Mouse (Mus musculus): Measurements from ENCODE around the gene Ctsa. TPM values are rescaled to one million over a fixed set of nuclear protein-coding genes. Genes with fewer than 3 reads are reported as not detected.
A peak's percentile ranks its signal among the peaks of the same experiment; 100 is the strongest.
"Not testable (repeated sequence)": the region's sequence is repeated elsewhere in the genome, so short reads cannot be mapped to it uniquely, and the experiment has no call there.

Gene Ctsa
- polyA plus RNA-seq, 1 experiment, result 504 TPM

DNA sequence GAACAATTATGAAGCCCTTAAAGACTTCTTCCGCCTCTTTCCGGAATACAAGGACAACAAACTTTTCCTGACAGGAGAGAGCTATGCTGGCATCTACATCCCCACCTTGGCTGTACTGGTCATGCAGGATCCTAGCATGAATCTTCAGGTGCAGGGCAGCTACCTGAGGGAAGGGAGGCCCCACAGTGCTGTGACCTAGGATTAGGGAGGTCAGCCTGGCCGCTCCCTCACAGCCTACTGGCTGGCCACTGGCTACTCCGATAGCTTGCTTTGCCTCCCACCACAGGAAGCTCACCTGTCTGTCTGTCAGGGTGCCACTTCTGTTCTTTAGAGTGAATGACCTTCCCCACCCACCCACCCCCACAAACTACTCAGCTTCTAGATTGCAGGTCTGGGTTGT, 2.5 kb downstream of the Ctsa start:
- Histone ChIP-seq H3K4me1 (ENCODE audit: control insufficient read depth, insufficient read depth, low read length) (0 out of 2 replicates have a peak, but pooled peaks cover 3% of the 10 kb centered on the region), H3K36me3 (ENCODE audit: control insufficient read depth, insufficient read depth, low read length) (peaks cover 2% of the 10 kb centered on the region; the same call in 1 of the 2 replicates), H3K4me3 (ENCODE audit: insufficient read depth, low read depth, low read length) (no peak overlapping the region), H3K27me3 (replicated peaks; ENCODE audit: control insufficient read depth, insufficient read depth, low read length) (no peaks in the 10 kb centered on the region), H3K27ac (ENCODE audit: insufficient read depth, low read depth, low read length) (no peak overlapping the region)
- no peak for DNase-seq
- WGBS, result 94% methylated on average over 4 of the region's 4 CpGs
- TF ChIP-seq CTCF (conservative IDR thresholded peaks at IDR 0.05; ENCODE audit: insufficient read depth, insufficient read length, low read depth, low read length) (no peak), POLR2A (IDR thresholded peaks at IDR 0.05; ENCODE audit: low read depth, low read length) (no peak)

DNA sequence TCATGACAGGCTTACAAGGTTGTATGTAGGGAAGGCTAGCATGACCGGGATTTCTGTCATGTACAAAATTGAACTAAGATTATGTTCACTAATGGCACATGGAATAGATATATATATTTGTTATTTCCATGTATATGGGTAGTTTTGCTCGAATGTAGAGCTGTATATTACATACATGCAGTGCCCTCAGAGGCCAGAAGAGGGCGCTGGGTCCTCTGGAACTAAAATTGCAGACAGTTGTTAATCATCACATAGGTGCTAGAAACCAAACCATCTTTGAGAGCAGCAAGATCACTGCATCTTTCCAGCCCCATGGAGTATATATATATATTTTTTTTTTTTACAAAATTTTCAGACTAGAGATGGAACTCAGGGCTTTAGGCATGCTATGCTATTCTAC, 13.1 kb downstream of the Ctsa start:
- Histone ChIP-seq H3K27me3 (replicated peaks; ENCODE audit: control insufficient read depth, insufficient read depth, low read length) (no peaks in the 10 kb centered on the region), H3K27ac (ENCODE audit: insufficient read depth, low read depth, low read length) (no peak overlapping the region), H3K36me3 (ENCODE audit: control insufficient read depth, insufficient read depth, low read length) (no peaks in the 10 kb centered on the region), H3K4me1 (ENCODE audit: control insufficient read depth, insufficient read depth, low read length) (no peaks in the 10 kb centered on the region), H3K4me3 (ENCODE audit: insufficient read depth, low read depth, low read length) (no peak overlapping the region)
- TF ChIP-seq POLR2A (IDR thresholded peaks at IDR 0.05; ENCODE audit: low read depth, low read length), result no peak
- TF ChIP-seq CTCF (conservative IDR thresholded peaks at IDR 0.05; ENCODE audit: insufficient read depth, insufficient read length, low read depth, low read length), result peak; percentile 37
- WGBS, result 60% methylated on average over 3 of the region's 3 CpGs
- DNase-seq, result no peak

DNA sequence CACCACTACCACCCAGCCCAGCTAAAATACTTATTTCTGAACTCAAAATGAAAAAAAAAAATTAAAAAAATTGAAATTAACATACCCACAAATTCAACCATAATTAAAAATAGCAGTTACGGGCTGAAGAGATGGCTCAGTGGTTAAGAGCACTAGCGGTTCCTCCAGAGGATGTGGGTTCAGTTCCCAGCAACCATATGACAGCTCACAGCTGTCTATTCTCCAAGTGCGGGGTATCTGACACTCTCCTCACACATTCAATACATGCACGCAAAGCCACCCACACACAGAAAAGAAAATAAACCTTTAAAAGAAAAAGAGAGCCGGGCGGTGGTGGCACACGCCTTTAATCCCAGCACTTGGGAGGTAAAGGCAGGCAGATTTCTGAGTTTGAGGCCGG, 17.4 kb downstream of the Ctsa start:
- no peak overlapping the region for H3K27ac ChIP-seq (ENCODE audit: insufficient read depth, low read depth, low read length)
- H3K4me1 ChIP-seq (ENCODE audit: control insufficient read depth, insufficient read depth, low read length), result no peaks in the 10 kb centered on the region
- TF ChIP-seq POLR2A (IDR thresholded peaks at IDR 0.05; ENCODE audit: low read depth, low read length) (no peak), CTCF (conservative IDR thresholded peaks at IDR 0.05; ENCODE audit: insufficient read depth, insufficient read length, low read depth, low read length) (no peak)
- WGBS, result 80% methylated on average over 8 of the region's 8 CpGs
- DNase-seq, result no peak
- peaks cover 2% of the 10 kb centered on the region; the same call in 1 of the 2 replicates for H3K27me3 ChIP-seq (replicated peaks; ENCODE audit: control insufficient read depth, insufficient read depth, low read length)
- no peak overlapping the region for H3K4me3 ChIP-seq (ENCODE audit: insufficient read depth, low read depth, low read length)
- H3K36me3 ChIP-seq (ENCODE audit: control insufficient read depth, insufficient read depth, low read length), result no peaks in the 10 kb centered on the region

DNA sequence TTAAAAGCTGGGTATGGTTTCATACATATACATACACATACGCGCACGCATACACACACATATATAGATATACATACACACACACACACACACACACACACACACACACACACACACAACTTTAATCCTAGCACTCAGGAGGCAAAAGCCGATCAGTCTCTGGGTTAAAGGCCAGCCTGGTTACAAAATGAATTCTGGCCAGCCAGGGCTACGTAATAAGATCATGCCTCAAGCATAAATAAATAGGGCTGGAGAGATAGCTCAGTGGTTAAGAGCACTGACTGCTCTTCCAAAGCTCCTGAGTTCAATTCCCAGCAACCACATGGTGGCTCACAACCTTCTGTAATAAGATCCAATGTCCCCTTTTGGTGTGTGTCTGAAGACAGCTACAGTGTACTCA, 22.9 kb downstream of the Ctsa start:
- H3K36me3 ChIP-seq (ENCODE audit: control insufficient read depth, insufficient read depth, low read length); H3K27ac ChIP-seq (ENCODE audit: insufficient read depth, low read depth, low read length); DNase-seq; H3K4me3 ChIP-seq (ENCODE audit: insufficient read depth, low read depth, low read length); H3K27me3 ChIP-seq (replicated peaks; ENCODE audit: control insufficient read depth, insufficient read depth, low read length); H3K4me1 ChIP-seq (ENCODE audit: control insufficient read depth, insufficient read depth, low read length): not testable (repeated sequence)
- 85% methylated on average over 5 of the region's 5 CpGs for WGBS

DNA sequence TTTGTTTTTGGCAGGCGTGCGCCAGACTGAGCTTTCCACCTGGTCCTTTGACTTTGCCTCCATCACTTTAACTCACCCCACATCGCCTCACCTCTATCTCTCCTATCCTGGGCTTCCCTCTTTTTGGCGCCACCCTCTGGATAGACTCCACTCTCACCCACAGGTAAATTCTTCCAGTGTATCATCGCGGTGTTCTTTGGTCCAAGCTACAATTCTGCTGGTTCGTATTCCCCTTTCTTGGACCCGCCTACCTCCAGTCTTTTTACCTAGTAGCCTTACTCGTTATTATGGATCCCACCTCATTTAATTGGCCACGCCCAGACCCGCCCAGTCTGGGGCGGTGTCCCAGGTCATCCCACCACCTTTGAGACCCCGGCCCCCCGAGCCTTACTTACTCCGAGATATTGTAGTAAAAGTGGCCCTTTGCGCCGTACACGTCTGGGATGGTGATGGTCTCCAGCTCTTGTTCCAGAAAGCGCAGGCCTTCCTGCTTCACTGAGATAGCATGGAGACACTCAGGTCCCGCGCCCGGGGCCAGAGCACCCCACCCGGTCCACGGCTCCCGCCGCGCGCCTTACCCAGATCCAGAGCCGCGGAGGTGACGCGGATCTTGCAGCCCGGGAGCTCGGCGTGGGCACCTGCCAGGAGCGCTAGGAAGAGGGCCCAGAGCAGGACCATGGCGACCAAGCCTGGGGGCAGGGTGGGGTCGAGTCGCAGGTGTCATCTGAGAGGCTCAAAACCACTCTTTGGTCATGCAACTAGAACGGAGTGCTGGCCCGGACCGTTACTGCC, 23.8 kb downstream of the Ctsa start:
- Histone ChIP-seq H3K27ac (ENCODE audit: insufficient read depth, low read depth, low read length) (no peak overlapping the region), H3K36me3 (ENCODE audit: control insufficient read depth, insufficient read depth, low read length) (no peaks in the 10 kb centered on the region), H3K4me3 (ENCODE audit: insufficient read depth, low read depth, low read length) (peak overlapping the region; percentile 58), H3K27me3 (replicated peaks; ENCODE audit: control insufficient read depth, insufficient read depth, low read length) (peaks cover 3% of the 10 kb centered on the region), H3K4me1 (ENCODE audit: control insufficient read depth, insufficient read depth, low read length) (no peaks in the 10 kb centered on the region)
- DNase-seq, result no peak
- TF ChIP-seq POLR2A (IDR thresholded peaks at IDR 0.05; ENCODE audit: low read depth, low read length) (no peak), CTCF (conservative IDR thresholded peaks at IDR 0.05; ENCODE audit: insufficient read depth, insufficient read length, low read depth, low read length) (peak; percentile 24; the same call in 1 of the 2 replicates)
- WGBS, result 3% methylated on average over 42 of the region's 42 CpGs

DNA sequence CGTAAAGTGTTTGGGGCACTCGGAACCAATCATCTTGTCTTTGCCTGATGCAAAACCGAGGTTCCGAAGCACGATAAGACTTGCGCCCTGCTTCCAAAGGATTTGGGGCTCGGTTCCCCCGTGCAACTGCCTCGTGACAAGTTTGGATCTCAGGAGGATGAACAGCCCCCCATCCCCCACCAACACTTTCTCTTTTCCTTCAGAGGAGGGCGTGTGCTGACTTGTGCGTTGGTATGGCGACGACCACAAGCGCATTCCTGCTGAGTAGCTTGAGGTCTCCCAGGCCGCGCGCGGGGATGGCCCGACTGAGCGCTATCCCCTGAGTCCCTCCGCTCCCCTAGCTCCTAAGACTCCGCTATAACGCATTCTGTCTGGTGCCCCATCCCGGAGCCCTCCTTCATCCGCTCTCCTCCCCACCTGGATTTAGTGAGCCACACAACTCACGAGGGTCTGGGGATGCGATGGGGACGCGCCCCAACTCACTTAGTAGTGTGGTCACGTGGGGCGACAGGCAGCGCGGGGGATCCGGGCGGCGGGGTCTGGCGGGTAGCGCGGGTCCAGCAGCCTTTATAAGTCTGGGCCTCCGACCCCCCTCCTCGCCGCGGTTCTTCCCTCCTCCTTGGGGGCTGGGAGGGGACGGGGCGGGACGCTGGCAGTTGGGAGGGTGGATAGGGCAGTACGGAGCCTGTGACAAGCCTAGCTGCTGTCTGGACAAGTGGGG, 24.6 kb downstream of the Ctsa start, which contains the start of gene Pltp:
Gene Pltp, minus strand, starts transcription at position 611 of the 721 bp plus-strand sequence.
- DNase-seq, result peak; percentile 47
- no peaks in the 10 kb centered on the region for H3K4me1 ChIP-seq (ENCODE audit: control insufficient read depth, insufficient read depth, low read length)

DNA sequence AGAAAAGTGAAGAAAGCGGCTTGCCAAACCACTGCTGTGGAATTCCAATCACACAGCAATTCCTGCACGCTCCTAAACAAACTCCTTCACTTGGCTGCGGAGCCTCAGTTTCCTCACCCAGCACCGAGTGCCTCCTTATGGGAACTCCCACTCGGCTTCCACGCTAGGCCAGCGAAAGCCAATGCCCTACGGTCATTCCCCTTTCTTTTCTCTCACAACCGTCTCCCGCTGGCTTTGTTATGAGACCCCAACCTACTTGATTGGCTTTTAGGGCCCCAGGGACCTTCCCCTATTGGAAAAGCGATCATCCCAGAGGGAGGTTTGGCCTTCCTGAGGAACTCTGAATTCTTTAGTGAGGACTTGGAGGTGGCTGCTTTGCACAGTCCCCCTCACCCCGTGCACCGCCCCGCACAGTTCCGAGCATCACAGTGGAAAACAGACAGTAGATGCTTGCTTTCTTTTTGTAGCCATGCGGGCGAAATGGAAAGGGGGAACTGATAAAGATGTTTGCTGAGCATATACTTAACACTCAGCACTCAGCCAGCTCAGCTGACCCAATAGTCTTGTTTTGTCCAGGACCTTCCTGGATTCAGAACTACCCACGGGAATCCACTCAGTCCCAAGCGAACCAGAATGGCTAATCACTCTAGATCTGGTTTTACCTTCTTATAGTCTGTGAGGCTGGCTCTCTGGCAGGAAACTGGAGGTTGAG, 25.3 kb downstream of the Ctsa start:
- H3K4me3 ChIP-seq (ENCODE audit: insufficient read depth, low read depth, low read length), result peak overlapping the region; percentile 58; the same call in 1 of the 2 replicates

More for the DNA sequence above, 24.6 kb downstream of the Ctsa start, which contains the start of gene Pltp:
- no peaks in the 10 kb centered on the region for H3K36me3 ChIP-seq (ENCODE audit: control insufficient read depth, insufficient read depth, low read length)
- H3K27ac ChIP-seq (ENCODE audit: insufficient read depth, low read depth, low read length), result no peak within 1 kb of the TSS
- 1% methylated on average over 47 of the region's 47 CpGs for WGBS
- peaks cover 3% of the 10 kb centered on the region for H3K27me3 ChIP-seq (replicated peaks; ENCODE audit: control insufficient read depth, insufficient read depth, low read length)
- peak within 1 kb of the TSS; percentile 58 for H3K4me3 ChIP-seq (ENCODE audit: insufficient read depth, low read depth, low read length)
- TF ChIP-seq POLR2A (IDR thresholded peaks at IDR 0.05; ENCODE audit: low read depth, low read length), result no peak

More for the DNA sequence above, 25.3 kb downstream of the Ctsa start:
- no peaks in the 10 kb centered on the region for H3K36me3 ChIP-seq (ENCODE audit: control insufficient read depth, insufficient read depth, low read length)
- 25% methylated on average over 19 of the region's 19 CpGs for WGBS
- H3K4me1 ChIP-seq (ENCODE audit: control insufficient read depth, insufficient read depth, low read length), result no peaks in the 10 kb centered on the region
- H3K27me3 ChIP-seq (replicated peaks; ENCODE audit: control insufficient read depth, insufficient read depth, low read length), result peaks cover 3% of the 10 kb centered on the region
- no peak for TF ChIP-seq POLR2A (IDR thresholded peaks at IDR 0.05; ENCODE audit: low read depth, low read length)
- TF ChIP-seq CTCF (conservative IDR thresholded peaks at IDR 0.05; ENCODE audit: insufficient read depth, insufficient read length, low read depth, low read length), result no peak
- no peak overlapping the region for H3K27ac ChIP-seq (ENCODE audit: insufficient read depth, low read depth, low read length)
- DNase-seq, result no peak
